Mouse (Mus musculus) limb, embryonic 10.5 days (tissue): ENCODE results near the gene Ube2v1. TPM values are rescaled to one million over a fixed set of nuclear protein-coding genes. Genes with fewer than 3 reads are reported as not detected.

Source experiments
- DNase-seq: peaks from one replicate; pipeline ENCODE4 v3.0.0-alpha.2; 2017; ENCODE audit warnings: low spot score
- H3K27ac ChIP-seq: fragments of 300-500 bp; sonication (generic); 2 replicates; pipeline ENCODE4 v1.5.1; 2016; ENCODE audit warnings: mild to moderate bottlenecking
- H3K27me3 ChIP-seq: fragments of 300-500 bp; sonication (generic); 2 replicates; pipeline ENCODE4 v1.6.1; 2016; ENCODE audit warnings: low read depth, mild to moderate bottlenecking; ENCODE audit not compliant: poor library complexity, severe bottlenecking
- H3K36me3 ChIP-seq: fragments of 300-500 bp; sonication (generic); 2 replicates; pipeline ENCODE4 v1.6.1; 2016; ENCODE audit warnings: mild to moderate bottlenecking, moderate library complexity
- H3K4me1 ChIP-seq: fragments of 300-500 bp; sonication (generic); 2 replicates; pipeline ENCODE4 v1.6.1; 2016
- H3K4me3 ChIP-seq: fragments of 300-500 bp; sonication (generic); 2 replicates; pipeline ENCODE4 v1.5.1; 2016; ENCODE audit warnings: mild to moderate bottlenecking, moderate library complexity
- H3K9me3 ChIP-seq: fragments of 300-500 bp; sonication (generic); replicated peaks from 2 replicates; pipeline ENCODE4 v1.6.1; 2016; ENCODE audit warnings: mild to moderate bottlenecking
- WGBS: fragments of 180-500 bp; shearing (Covaris S2); methylation state at CpG from one replicate; pipeline ENCODE4 v1.1.7; 2016; 5-methylcytosine and 5-hydroxymethylcytosine counted together
- polyA plus RNA-seq: library from polyadenylated mRNA; unstranded; fragments of >200 nt; fragmentation: Nextera tagmentation; extraction: Ambion mirVana; gene quantifications from 2 replicates; pipeline ENCODE4 v1.2.1, GENCODE M21; 2016

Ube2v1 gene
- polyA plus RNA-seq, 1 experiment from 2014 or later: 375 TPM

GRCm38 (mm10) chr2:167594444-167594934 is 37.4 kb downstream of the Ube2v1 start:
- WGBS: 23% methylated on average over 10 of the region's 10 CpGs
- Histone ChIP-seq H3K36me3 (no peaks in the 10 kb centered on the region), H3K4me3 (peak overlapping the region; percentile 11; the same call in 1 of the 2 replicates), H3K27ac (peak overlapping the region; percentile 92), H3K4me1 (peaks cover 80% of the 10 kb centered on the region), H3K9me3 (no peaks in the 10 kb centered on the region), H3K27me3 (no peaks in the 10 kb centered on the region)
- peak; percentile 60 for DNase-seq

- no peaks in the 10 kb centered on the region for H3K36me3 ChIP-seq
- no peaks in the 10 kb centered on the region for H3K27me3 ChIP-seq
- peak; percentile 39 for DNase-seq
- 0 out of 2 replicates have a peak overlapping the region, but pooled peaks have one; percentile 11 for H3K4me3 ChIP-seq
- H3K27ac ChIP-seq: peak overlapping the region; percentile 92
- 82% methylated on average over 4 of the region's 4 CpGs for WGBS
- peaks cover 80% of the 10 kb centered on the region for H3K4me1 ChIP-seq
- no peaks in the 10 kb centered on the region for H3K9me3 ChIP-seq
Observed at GRCm38 (mm10) chr2:167593551-167594250, 38.2 kb downstream of the Ube2v1 start.

DNA sequence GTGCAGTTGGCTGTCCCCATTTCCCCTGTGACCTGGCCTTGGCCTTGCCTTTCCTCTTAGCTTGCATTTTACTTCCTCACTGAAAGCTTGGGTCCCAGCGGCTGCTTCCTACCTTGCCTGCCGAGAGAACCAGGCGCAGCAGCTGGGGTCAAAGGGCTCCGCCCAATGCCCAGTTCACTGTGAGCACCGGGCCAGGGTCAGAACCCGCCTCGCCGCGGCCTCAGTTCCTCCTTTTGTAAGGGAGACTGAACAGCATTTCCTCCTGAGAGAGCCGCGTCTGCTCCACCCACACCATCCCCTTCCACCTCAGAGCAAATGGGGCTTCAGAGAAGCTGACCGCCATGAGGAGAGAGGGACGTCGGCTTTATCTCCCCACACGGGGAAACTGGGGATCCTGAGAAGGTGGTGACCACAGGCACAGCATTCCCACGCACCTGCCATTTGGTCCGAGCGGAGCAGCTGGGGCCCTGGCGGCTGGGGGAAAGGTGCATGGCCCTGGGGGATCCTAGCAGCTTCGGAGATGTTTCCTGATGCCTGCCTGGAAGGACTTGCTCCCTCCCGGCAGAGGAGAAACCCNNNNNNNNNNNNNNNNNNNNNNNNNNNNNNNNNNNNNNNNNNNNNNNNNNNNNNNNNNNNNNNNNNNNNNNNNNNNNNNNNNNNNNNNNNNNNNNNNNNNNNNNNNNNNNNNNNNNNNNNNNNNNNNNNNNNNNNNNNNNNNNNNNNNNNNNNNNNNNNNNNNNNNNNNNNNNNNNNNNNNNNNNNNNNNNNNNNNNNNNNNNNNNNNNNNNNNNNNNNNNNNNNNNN is 42.9 kb downstream of the Ube2v1 start:
- no peaks in the 10 kb centered on the region for H3K9me3 ChIP-seq
- H3K4me3 ChIP-seq: peak overlapping the region; percentile 35
- H3K27me3 ChIP-seq: no peaks in the 10 kb centered on the region
- H3K4me1 ChIP-seq: peaks cover 72% of the 10 kb centered on the region
- peak; percentile 54 for DNase-seq
- 12% methylated on average over 21 of the region's 21 CpGs for WGBS
- no peaks in the 10 kb centered on the region for H3K36me3 ChIP-seq
- H3K27ac ChIP-seq: peak overlapping the region; percentile 83

DNA sequence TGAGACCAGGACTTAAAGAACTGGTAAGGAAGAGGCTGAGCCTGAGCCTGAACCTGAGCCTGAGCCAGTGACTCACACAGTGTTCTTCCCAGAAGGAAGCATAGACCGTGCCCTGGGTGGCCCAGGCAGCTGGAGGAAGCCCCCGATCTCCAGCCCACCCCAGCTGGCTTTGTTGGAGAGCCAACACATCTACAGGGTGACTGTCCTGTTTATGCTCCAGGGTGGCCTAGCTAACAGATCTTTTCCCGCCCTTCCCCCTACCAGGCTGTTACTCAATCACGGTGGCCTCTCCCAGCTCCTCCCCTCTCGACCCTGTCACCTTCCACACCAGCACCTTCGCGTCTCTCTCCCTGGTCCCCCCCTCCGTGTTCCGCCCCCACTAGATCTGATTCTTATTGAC is 44.9 kb downstream of the Ube2v1 start:
- Histone ChIP-seq H3K4me3 (peak overlapping the region; percentile 13; the same call in 1 of the 2 replicates), H3K27me3 (no peaks in the 10 kb centered on the region), H3K36me3 (no peaks in the 10 kb centered on the region), H3K9me3 (no peaks in the 10 kb centered on the region), H3K27ac (peak overlapping the region; percentile 87), H3K4me1 (peaks cover 83% of the 10 kb centered on the region)
- DNase-seq: peak; percentile 55
- WGBS: 10% methylated on average over 9 of the region's 9 CpGs

DNA sequence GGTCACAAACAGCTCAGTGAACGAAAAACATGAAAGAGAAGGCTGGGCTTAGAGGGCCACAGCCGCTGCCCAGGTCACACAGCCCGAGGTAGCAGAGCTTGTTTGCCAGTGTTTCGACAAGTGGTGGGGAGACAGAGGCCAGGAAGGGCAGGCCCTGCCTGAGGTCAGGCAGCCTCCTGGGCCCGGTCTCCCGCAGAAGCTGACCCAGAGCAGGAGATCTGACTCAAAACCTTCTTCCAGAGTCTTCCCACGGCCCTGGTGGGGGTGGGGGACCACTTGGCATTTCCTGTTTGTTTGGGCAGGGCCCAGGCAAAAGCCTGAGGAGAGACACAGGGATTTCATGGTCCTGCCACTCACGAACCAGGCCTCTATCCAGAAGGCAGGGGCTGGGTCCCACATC is 45.9 kb downstream of the Ube2v1 start:
- Histone ChIP-seq H3K27me3 (no peaks in the 10 kb centered on the region), H3K36me3 (no peaks in the 10 kb centered on the region), H3K9me3 (no peaks in the 10 kb centered on the region), H3K4me1 (peaks cover 85% of the 10 kb centered on the region), H3K4me3 (peak overlapping the region; percentile 9; the same call in 1 of the 2 replicates), H3K27ac (peak overlapping the region; percentile 87)
- DNase-seq: peak; percentile 58
- 4% methylated on average over 8 of the region's 8 CpGs for WGBS

- DNase-seq: no peak
- H3K27me3 ChIP-seq: no peaks in the 10 kb centered on the region
- H3K36me3 ChIP-seq: no peaks in the 10 kb centered on the region
- H3K27ac ChIP-seq: peak overlapping the region; percentile 87
- no peaks in the 10 kb centered on the region for H3K9me3 ChIP-seq
- peaks cover 81% of the 10 kb centered on the region for H3K4me1 ChIP-seq
- no peak overlapping the region for H3K4me3 ChIP-seq
- 91% methylated on average over 2 of the region's 2 CpGs for WGBS
Observed at GRCm38 (mm10) chr2:167585273-167585672, 46.6 kb downstream of the Ube2v1 start.

GRCm38 (mm10) chr2:167583161-167583952 is 48.5 kb downstream of the Ube2v1 start:
- H3K36me3 ChIP-seq: no peaks in the 10 kb centered on the region
- peaks cover 73% of the 10 kb centered on the region for H3K4me1 ChIP-seq
- H3K27me3 ChIP-seq: no peaks in the 10 kb centered on the region
- 11% methylated on average over 10 of the region's 10 CpGs for WGBS
- H3K27ac ChIP-seq: peak overlapping the region; percentile 87
- H3K4me3 ChIP-seq: peak overlapping the region; percentile 30; the same call in 1 of the 2 replicates
- H3K9me3 ChIP-seq: no peaks in the 10 kb centered on the region
- peak; percentile 83 for DNase-seq

GRCm38 (mm10) chr2:167578521-167578920 is 53.4 kb downstream of the Ube2v1 start:
- no peaks in the 10 kb centered on the region for H3K36me3 ChIP-seq
- H3K9me3 ChIP-seq: no peaks in the 10 kb centered on the region
- peak overlapping the region; percentile 68 for H3K27ac ChIP-seq
- no peaks in the 10 kb centered on the region for H3K27me3 ChIP-seq
- H3K4me3 ChIP-seq: no peak overlapping the region
- 34% methylated on average over 5 of the region's 5 CpGs for WGBS
- H3K4me1 ChIP-seq: peaks cover 48% of the 10 kb centered on the region
- no peak for DNase-seq

GRCm38 (mm10) chr2:167577186-167577785 is 54.6 kb downstream of the Ube2v1 start:
- Histone ChIP-seq H3K9me3 (no peaks in the 10 kb centered on the region), H3K27ac (peak overlapping the region; percentile 56; the same call in 1 of the 2 replicates), H3K27me3 (no peaks in the 10 kb centered on the region), H3K4me3 (no peak overlapping the region), H3K36me3 (no peaks in the 10 kb centered on the region), H3K4me1 (peaks cover 36% of the 10 kb centered on the region)
- 65% methylated on average over 9 of the region's 9 CpGs for WGBS
- no peak for DNase-seq

GRCm38 (mm10) chr2:167576121-167576620 is 55.7 kb downstream of the Ube2v1 start:
- H3K4me1 ChIP-seq: peaks cover 34% of the 10 kb centered on the region
- no peaks in the 10 kb centered on the region for H3K36me3 ChIP-seq
- H3K27me3 ChIP-seq: no peaks in the 10 kb centered on the region
- peak overlapping the region; percentile 37 for H3K27ac ChIP-seq
- H3K9me3 ChIP-seq: no peaks in the 10 kb centered on the region
- DNase-seq: no peak
- no peak overlapping the region for H3K4me3 ChIP-seq
- 84% methylated on average over 8 of the region's 8 CpGs for WGBS

DNA sequence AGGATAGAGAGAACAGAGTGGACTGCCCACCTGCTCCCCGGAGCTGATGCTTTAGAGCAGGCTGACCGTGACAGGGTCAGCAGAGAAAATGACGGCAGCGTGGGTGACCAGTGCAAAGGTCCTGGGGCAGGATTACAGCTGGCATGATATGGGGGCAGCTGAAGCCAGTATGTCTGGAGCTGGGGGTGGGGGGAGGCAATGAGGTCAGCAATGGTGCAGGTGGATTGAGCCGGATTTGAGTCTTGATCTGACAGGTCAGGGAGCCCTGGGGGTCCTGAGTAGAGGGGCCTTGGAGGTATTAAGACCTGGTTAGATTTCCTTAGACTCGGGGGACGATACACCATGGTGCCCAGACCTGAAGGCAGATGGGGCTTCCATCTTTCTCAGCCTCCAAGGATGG is 56.3 kb downstream of the Ube2v1 start:
- H3K4me1 ChIP-seq: peaks cover 34% of the 10 kb centered on the region
- H3K27ac ChIP-seq: peak overlapping the region; percentile 37
- 90% methylated on average over 7 of the region's 7 CpGs for WGBS
- H3K36me3 ChIP-seq: no peaks in the 10 kb centered on the region
- H3K4me3 ChIP-seq: no peak overlapping the region
- no peaks in the 10 kb centered on the region for H3K9me3 ChIP-seq
- no peak for DNase-seq
- no peaks in the 10 kb centered on the region for H3K27me3 ChIP-seq

GRCm38 (mm10) chr2:167574814-167575213 is 57.1 kb downstream of the Ube2v1 start:
- H3K9me3 ChIP-seq: no peaks in the 10 kb centered on the region
- DNase-seq: no peak
- H3K4me3 ChIP-seq: no peak overlapping the region
- H3K27me3 ChIP-seq: no peaks in the 10 kb centered on the region
- 72% methylated on average over 9 of the region's 9 CpGs for WGBS
- peaks cover 42% of the 10 kb centered on the region for H3K4me1 ChIP-seq
- H3K36me3 ChIP-seq: no peaks in the 10 kb centered on the region
- H3K27ac ChIP-seq: peak overlapping the region; percentile 37
